Mouse (Mus musculus): ENCODE measurements at regions not wholly inside any gene's neighbourhood (a gene's known extent, or its start where the extent isn't known, plus 50 kb on each side); places are given as distances from the start of the nearest gene placed in this dataset.

DNA sequence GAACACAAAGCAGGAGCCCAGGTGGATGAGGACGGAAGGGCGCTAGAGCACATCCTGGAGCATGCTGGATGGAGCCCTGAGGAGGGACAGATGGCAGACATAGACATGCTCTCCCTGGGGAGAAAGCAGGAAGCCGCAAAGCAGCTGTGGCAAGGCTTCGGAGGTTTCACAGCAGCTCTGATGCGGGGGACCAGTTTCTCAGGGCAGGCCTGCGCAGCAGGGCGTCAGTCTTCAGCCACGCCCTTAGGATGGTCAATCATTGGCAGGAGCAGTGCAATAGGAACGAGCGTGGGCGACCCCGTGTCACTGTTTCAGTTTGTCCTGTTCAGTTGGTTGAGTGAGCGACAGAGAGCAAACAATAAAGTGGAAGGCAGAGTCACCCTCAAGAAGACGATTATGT lies 343.8 kb upstream of the Gm10131 start:
- DNase-seq (ENCODE audit: low spot score in 2 of 2) = no peak

DNA sequence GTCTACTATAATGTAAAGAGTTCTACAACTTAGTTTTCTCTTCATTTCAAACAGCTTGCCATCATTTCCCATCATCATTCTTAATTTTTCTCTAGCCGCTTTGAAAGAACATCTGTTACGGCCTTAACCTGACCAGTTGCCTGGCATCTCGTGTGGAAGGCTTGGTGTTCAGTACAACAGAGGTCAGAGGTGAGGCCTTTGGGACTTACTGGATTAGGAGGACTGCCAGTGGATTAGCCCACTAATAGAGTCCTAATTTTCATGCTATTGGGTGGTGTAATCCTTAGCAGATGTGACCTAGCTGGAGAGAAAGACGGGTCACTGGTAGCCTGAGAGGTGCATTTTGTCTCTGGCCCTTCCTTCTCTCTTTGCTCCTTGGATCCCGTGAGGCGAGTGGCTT lies 341.3 kb upstream of the Gm10131 start:
- DNase-seq (ENCODE audit: low spot score in 2 of 2) = no peak

DNA sequence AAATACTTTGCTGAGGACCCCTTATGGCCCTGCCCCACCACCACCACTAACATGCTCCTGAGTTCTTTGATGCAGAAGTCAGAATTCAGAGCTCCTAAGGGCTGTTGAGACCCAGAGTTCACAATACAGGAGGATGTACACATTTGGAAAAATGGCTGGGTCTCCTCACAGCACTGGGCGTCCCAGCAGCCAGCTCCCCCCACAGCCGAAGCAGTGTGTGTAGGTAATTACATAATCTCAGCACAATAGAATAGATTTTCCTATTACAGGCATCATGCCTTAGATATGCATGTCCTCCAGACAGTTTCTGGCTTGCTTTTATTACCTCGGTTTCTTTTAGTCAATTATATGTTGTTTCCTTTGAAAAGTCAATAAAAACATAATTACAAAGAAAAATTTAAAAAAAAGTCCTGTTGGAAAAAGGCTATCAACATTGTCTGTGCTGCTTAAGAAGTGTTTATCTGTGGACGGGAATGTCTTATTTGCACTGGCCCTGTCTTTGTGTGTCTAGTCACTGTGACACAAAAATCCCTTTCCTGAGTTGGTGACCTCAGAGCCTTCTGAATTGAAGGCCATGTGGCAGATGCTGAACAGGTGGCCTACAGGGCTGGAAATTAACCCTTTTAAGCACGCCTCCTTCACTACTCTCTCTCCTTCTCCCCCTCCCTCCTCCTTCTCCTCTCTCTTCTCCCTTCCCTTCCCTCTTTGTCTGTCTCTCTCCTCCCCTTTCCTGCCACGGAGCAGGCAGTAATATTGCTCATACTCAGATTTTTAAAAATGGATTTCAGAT lies 339.9 kb upstream of the Gm10131 start:
- DNase-seq (ENCODE audit: low spot score in 2 of 2) = no peak

DNA sequence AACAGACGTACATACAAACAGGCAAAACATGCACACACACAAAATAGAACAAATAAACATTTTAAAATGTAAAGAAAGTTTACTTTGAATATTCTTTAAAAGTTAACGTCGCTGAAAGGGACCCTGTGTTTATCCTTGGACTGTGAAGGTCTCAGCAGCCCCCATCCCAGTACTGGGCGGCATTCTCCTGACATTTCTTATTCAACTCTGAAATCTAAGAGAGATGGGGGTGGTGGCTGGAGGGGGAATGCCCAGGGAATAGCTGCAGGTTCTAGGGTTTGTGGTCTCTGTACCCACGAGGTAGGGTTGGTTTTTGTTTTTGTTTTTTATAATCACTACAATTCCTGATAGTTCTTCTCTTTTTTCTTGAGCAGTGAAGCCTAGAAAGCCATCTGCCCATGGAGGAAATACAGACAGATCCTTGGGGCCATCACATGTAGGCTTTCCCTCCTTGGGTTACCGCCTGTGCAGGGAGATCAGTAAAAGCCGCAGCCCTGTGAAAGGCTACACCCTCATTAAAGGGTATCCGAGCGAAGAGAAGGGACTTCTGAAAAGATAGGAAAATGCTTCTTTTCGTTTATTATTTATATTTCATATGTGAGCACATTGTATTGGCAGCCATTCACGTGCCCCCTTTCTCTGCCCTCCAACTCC lies 338.0 kb upstream of the Gm10131 start:
- no peak for DNase-seq (ENCODE audit: low spot score in 2 of 2)

DNA sequence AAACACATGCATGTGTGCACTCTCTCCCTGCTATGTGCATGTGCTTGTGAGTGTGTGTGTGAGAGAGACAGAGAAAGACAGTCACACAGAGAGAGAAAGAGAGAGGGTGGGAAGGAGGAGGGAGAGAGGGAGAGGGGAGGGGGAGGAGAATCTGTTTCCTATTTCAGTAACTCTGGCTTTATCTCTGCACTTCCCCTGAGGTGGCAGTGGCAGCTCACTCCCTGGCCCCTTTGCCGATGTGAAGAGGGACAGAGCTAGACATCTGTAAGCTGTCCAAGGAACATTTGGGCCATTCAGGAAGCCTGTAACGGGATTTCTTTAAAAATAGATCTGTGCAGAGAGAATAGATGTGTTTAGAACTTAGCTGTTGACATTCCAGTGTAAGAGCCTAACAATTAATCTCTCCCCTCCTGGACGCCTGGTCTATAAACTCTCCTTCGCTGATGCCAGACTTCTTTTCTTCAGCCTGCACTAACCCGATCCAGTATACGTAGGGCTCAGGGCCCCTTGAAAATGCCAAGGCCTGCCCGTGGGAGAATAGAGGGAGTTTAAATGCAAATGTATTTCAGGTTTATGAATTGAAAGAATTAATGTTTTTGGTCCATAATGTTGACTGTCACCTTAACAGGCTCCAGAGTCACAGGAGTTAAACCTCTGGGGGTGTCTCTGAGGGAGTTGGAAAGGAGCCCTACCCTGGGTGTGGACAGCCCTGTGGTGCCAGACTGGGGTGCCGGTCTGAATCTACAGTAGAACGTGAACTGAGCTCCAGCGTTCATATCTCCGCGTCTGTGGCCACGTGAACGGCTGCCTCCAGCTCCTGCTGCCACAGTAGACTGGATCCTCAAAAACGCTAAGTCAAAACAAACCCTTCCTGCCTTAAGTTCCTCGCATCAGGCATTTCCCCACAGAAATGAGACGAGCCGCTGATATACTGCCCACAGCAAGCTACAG lies 336.6 kb upstream of the Gm10131 start:
- no peak for DNase-seq (ENCODE audit: low spot score in 2 of 2)

DNA sequence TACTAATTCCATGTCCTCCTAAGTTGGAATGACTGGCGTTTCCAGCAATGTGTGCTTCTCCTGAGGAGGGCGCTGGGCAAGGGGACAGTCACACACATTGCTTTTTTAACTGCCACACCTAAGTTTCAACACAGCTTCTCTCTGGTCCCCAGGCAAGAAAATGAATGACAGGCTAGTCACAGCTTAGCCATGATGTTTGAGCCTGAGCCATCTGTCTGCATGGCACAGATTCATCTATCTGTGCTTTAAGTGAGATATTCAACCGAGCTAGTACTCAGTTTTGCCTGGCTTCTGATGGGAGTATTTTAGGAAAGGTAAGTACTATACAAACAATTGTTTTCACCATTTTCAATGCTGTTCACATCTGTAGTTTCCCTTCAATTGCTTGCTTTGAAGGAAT lies 331.2 kb upstream of the Gm10131 start:
- no peak for DNase-seq (ENCODE audit: low spot score in 2 of 2)

DNA sequence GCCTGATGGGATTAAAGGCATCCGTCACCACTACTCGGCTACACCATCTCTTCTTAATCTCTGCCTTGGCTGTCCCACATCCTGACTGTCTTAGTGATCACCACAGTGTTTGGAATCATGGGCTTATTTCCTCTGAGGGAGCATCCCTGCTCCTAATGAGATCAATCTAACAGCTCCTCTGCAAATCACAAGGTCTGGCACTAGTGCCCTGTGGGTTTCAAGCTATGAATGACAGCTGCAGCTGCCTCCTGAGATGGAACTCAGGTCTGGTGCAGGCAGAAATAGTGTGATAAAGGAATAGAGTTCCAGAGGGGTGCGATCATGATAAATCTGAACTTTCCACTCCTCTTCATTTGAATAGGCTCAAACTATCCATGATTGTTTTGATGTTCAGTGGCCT lies 330.2 kb upstream of the Gm10131 start:
- DNase-seq (ENCODE audit: low spot score in 2 of 2) = no peak

DNA sequence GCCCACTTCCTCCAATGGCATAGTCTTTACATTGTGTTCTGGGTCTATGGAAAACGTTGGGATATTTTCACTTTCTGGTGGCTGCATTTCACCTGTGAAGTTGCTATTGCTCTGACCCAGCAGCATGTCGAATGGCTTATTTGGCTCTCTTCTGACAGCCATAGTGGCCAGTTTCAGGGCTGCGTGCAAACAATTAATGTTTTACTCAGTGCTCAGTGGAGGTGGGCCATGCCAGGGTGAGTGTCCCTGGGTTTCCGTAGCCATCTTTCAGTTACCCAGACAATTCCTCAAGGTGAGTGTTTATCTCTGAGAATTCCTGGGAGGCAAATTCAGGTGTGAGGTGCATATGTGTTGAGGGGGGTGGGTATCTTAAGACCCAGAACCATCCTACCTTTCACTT lies 329.2 kb upstream of the Gm10131 start:
- no peak for DNase-seq (ENCODE audit: low spot score in 2 of 2)

DNA sequence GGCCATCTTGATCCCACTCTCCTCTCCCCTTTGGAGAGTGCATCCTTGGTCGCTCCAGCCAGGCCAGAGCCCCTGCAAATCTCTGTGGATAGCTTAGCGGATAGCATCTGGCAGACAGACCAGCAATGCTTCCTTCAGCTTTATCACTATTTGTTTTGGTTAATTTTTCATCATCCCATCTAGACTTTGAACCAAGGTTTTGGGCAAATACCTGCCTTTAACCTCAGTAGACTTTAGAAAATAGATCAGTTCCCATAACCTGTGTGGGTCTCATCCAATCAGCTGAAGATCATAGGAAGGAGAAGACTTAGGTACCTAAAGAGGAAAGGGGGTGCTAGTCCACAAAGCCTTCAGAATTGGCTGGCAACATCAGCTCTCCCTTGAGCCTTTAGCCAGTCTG lies 327.2 kb upstream of the Gm10131 start:
- no peak for DNase-seq (ENCODE audit: low spot score in 2 of 2)

DNA sequence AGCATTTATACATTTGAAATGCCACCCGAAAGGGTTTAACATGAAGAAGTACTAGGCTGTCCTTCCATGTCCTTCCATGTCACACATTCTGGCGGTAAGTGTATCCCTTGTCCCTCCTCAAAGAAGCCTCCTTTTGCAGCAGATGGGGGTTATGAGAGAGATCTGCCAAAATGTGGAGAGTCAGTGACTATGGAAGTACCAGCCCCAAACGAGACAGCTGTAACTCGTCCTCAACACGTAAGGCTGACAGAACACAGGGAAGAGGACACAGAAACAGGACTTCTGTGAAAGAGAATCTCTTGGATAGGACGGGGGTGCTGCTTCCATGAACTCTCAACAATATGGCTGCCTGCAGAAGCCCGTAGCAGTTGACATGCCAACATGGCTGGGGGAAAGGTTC lies 320.4 kb upstream of the Gm10131 start:
- no peak for DNase-seq (ENCODE audit: low spot score in 2 of 2)

DNA sequence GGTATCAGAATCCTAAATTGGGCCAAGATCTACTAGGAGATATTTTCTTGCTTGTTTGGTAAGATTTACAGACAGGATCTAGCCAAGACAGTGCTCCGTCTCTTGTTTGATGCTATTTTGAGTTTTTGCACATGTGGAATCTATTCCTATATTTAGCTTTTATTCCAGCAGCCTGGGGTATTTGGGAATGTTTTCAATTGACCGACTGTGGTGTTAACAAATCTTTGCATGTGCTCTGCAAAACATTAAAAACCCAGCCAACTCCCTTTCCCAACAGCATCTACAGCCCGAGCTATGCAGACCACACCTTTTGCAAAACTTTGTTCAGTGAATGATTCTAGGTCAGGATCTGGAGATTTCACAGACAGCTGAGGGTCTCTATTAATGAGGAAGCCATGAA lies 317.7 kb upstream of the Gm10131 start:
- no peak for DNase-seq (ENCODE audit: low spot score in 2 of 2)

DNA sequence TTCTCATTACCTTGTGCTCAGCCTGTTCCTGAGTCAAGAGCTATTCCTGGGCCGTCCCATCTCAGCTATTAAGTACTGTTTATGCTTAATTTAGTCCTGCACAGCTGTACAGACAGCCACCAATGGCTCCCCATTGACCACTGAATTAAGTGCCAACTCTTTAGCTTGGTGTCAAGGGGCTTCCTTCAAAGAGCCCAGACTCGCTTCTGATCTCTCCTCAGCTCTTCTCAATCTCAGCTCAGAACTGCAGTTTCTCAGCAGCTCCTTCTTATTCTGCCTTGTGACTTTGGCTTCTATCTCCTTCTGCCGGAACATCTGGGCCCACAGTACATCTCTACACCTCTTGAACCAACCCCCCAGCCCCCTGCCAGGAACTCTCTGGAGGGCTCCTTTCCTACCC lies 290.0 kb upstream of the Gm10131 start:
- DNase-seq (ENCODE audit: low spot score in 2 of 2) = no peak

DNA sequence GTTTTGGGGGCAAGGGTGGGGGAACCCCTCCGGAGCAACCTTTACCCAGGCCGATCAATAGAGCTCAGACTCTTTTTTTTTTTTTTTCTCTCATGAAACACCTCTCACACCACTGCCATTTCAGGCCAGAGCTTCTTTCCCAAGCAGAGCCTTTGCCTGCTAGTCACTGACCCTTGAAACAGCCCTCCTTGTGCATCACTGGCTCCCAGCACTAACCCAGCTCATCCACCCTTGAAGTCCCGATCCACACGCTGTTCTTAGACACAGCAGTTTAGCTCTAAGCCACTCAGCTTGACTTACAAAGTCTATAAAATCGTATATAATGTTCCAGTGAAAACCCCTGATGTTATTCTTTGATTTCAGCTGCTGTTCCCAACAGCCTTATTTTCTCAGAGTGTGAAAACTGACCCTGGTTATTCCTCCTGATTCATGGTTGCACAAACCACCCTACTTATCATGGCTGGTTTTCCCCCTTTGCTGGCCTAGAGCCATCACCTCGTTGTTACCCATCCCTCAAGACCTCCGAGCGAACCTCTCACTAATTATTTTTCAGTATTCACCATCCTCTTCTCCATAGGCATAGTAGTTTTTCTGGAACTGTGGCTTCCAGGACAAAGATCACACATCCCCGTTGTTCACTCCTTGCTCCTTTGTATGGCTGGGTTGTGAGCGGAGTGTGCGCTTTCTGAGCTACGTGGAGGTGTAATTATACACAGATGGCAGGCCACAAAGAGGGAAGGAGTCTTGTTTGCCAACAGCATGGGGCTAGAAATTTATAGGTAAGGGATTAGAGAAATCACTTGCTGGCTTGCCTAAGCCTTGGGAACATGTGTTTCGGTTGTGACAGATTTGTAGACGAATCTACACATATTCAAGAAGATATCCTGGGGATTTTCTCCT lies 287.6 kb upstream of the Gm10131 start:
- DNase-seq (ENCODE audit: low spot score in 2 of 2) = no peak

DNA sequence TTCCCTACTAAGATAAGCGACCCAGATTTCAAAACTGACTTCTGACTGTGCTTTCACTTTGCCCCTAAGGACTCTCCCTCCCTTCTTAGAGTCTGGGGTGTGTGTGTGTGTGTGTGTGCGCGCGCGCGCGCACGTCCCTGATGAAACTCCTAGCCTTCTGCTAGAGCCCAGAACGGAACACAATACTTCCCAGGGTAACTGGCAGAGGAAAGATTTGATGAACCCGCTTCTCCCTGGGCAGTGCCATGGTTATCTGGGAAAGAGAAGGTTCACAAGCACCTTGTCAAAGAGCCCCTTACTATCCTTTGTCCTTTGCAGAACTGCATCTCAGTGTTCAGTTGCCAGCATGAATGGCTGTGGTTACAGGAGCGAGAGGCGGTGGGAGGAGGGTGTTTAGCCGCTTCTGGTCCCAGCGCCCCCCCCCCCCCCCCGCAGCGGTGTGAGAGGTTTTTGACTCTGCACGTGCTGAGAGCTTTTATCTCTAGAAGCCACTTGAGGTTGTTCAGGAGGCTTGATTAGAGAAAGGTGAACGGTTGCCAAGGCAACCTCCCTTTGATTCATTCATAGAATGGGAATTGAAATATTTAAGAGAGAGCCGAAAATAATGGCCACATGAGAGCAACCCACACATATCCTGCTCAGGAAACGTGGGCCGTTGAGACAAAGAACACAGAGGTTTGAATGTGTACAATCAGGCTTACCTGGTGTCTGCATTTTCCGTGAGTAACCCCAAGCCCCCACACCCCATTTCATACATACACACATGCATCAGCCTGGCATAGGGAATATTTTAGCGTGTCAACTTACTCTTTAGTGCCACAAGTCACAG lies 286.3 kb upstream of the Gm10131 start:
- no peak for DNase-seq (ENCODE audit: low spot score in 2 of 2)

DNA sequence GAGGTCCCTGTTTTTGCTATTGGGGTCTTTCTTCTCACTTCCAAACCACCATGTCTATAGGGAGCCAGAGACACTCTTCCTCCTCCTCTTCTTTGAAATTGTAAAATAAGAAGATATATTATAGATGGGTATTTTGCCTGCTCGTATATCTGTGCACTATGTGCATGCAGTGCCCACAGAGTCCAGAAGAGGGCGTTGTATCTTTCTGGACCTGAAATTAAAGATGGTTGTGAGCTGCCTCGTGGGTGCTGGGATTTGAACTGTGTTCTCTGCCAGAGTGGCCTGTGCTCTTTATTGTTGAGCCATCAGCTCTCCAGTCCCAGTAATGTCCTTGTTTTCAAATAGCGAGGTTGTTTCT lies 285.7 kb upstream of the Gm10131 start:
- no peak for DNase-seq (ENCODE audit: low spot score in 2 of 2)

DNA sequence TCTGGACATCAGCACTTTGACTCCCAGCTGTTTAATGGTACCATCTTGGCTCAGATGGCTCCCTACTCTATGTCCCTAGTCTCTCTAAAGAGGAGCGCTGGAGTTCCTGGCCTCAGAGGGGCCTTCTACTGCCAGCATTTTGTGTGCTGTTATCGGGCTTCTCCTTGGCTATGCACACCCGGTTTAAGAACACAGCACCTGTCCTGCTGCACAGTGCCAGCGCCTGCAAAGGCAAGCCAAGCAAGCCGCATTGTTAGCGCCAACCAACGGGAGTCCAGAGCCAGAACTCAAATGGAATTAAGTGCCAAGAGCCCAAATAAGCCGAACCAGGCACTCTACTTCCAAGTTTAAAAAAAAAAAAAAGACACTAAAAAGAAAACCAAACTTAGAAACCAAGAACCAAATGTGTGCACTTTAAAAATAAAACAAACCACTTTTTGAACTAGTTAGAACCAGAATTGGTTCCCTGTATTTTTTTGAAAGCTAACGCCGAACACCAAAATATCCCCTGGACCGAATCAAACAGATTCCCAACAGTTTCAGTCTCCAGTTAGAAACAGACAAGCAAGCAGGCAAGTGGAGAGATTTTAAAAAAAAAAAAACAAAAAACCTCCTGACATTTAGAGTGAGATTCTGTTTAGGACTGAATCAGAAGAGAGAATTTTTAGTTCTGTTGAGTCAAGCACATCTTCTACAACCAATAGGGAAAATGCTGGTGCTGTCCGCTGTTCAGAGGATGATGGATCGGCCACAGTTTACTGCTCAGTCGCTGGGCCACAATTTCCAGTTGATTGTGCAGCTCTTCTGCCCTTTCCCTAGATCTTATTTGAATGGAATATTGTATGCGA lies 281.7 kb upstream of the Gm10131 start:
- DNase-seq (ENCODE audit: low spot score in 2 of 2) = peak in 1 of 2 experiments; percentile 27

DNA sequence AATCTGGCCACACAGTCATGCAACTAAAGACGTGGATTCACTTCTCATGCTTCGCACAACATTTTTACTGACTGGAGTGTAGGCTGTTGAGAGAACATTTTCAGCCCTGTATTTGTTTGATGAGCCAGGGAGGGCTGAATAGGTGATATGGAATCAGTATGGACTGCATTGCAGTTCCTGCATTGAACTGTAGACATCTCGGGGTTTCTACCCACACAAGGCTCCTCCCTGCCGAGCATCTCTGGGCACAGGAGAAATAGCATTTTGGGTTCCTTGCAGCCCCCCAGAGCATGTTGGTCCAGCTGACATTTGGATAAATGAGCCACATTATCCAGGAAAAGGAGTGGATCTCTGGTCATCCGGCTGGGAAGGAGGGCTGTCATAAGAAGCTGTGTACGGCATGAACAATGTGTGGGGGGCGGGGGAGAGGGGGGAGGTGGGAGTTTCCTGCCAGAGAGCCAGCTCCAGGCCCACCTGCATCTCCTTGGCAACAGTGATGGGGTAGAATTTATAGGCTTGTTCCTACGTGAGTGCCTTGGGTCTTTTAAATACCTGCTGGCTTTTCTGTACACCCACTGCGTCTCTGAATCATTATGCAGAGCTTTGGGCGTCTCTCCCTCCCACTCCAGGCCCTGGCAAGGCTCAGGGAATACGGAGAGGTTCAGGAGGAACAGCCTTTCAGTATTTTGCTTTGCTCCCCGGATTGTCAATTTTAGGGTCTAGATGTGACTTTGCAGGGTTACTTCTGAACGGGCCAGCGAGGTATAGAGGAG lies 280.9 kb upstream of the Gm10131 start:
- peak in 1 of 2 experiments; percentile 48 for DNase-seq (ENCODE audit: low spot score in 2 of 2)

DNA sequence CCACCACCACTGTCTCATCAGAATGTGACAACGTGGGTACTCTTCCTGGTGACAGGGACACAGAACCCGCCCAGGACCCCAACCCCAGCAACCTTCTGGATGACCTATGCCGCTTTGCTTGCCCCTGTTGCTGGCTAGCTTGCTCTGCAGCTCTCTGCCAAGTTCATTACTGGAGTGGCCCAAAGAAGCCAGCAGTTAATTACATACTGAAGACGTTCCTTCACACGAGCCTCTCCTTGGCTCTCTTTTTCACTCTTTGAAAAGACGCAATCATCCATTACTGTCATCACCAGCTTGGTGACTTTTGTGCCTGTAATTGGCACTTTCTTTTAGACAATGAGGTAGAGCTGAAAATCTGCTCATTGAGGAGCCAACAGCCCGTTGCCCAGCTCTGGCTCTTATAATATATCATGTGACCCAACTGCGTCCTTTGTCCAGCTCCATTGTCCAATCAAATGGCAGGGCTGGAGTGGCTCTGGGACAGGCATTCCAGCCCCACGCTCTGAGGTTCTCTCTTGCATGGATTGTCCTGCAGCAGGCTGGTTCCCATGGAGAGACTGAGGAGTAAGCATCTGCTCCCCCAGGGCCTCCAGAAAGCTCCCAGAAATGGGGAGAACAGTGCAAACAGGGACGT lies 274.4 kb upstream of the Gm10131 start:
- peak in 1 of 2 experiments; percentile 19 for DNase-seq (ENCODE audit: low spot score in 2 of 2)

Data from frontal cortex, postnatal 10 days (tissue).